Mouse (Mus musculus) MEL (cell line): Measurements from ENCODE around the gene Ppp1r7. TPM values are rescaled to one million over a fixed set of nuclear protein-coding genes. Genes with fewer than 3 reads are reported as not detected.

Experiments used
- DNase-seq: peaks from one replicate; pipeline ENCODE4 v3.0.0; 2011; ENCODE audit warnings: low read depth, low spot score
- H3K27ac ChIP-seq: 2 replicates; pipeline ENCODE4 v1.5.1; 2012; ENCODE audit warnings: low read depth, mild to moderate bottlenecking, control low read depth, low read length, moderate library complexity; ENCODE audit not compliant: control insufficient read depth
- H3K27me3 ChIP-seq, 2 experiments: fragments of 150-350 bp in 1 of 2; sonication (generic) in 1 of 2; 2 replicates each; pipeline ENCODE4 v1.6.1; 2012; ENCODE audit warnings: low read length in 2 of 2, mild to moderate bottlenecking in 2 of 2, improper control_type of control experiment in 1 of 2, moderate library complexity in 1 of 2; ENCODE audit not compliant: insufficient read depth in 2 of 2, control insufficient read depth in 1 of 2
- H3K36me3 ChIP-seq, 2 experiments: 2 replicates each; pipeline ENCODE4 v1.6.1; 2012 to 2014; ENCODE audit warnings: low read length in 2 of 2, improper control_type of control experiment in 1 of 2, inconsistent platforms in 1 of 2, mild to moderate bottlenecking in 1 of 2; ENCODE audit not compliant: insufficient read depth in 2 of 2, control insufficient read depth in 1 of 2
- H3K4me1 ChIP-seq, 2 experiments: fragments of 150-350 bp in 1 of 2; sonication (generic) in 1 of 2; 2 replicates each; pipeline ENCODE4 v1.6.1; 2012; ENCODE audit warnings: low read length in 2 of 2, improper control_type of control experiment in 1 of 2, mild to moderate bottlenecking in 1 of 2; ENCODE audit not compliant: insufficient read depth in 2 of 2, control insufficient read depth in 1 of 2
- H3K4me3 ChIP-seq, 2 experiments: fragments of 150-350 bp in 1 of 2; sonication (generic) in 1 of 2; 2 replicates each; pipeline ENCODE4 v1.5.1; 2012; ENCODE audit warnings: low read depth in 2 of 2, low read length in 2 of 2, mild to moderate bottlenecking in 2 of 2, moderate library complexity in 2 of 2, control low read depth in 1 of 2, improper control_type of control experiment in 1 of 2; ENCODE audit not compliant: control insufficient read depth in 1 of 2, insufficient read depth in 1 of 2
- H3K79me2 ChIP-seq: 2 replicates; pipeline ENCODE4 v1.6.1; 2012; ENCODE audit warnings: mild to moderate bottlenecking, low read length, moderate library complexity; ENCODE audit not compliant: control insufficient read depth, poor library complexity, insufficient read depth
- H3K9ac ChIP-seq: 2 replicates; pipeline ENCODE4 v1.6.1; 2012; ENCODE audit warnings: low read depth, mild to moderate bottlenecking, control low read depth, low read length, moderate library complexity; ENCODE audit not compliant: control insufficient read depth, poor library complexity, severe bottlenecking
- H3K9me3 ChIP-seq: fragments of 150-350 bp; sonication (generic); replicated peaks from 2 replicates; pipeline ENCODE4 v1.6.1; 2012; ENCODE audit warnings: mild to moderate bottlenecking, low read length, improper control_type of control experiment, moderate library complexity; ENCODE audit not compliant: insufficient read depth
- CTCF ChIP-seq, 3 experiments: IDR thresholded peaks in 2 of 3; conservative IDR thresholded peaks in 1 of 3; 2 replicates each; pipeline ENCODE4 v1.5.1; 2011 to 2012; ENCODE audit warnings: low read length in 3 of 3, low read depth in 2 of 3, mild to moderate bottlenecking in 2 of 3, improper control_type of control experiment in 1 of 3, inconsistent platforms in 1 of 3, mixed read lengths in 1 of 3, moderate library complexity in 1 of 3; ENCODE audit not compliant: control insufficient read depth in 1 of 3, insufficient read depth in 1 of 3, poor library complexity in 1 of 3, severe bottlenecking in 1 of 3
- ELF1 ChIP-seq: IDR thresholded peaks from 2 replicates; pipeline ENCODE4 v1.6.1; 2014; ENCODE audit warnings: low read depth, mild to moderate bottlenecking, inconsistent platforms, low read length, improper control_type of control experiment, moderate library complexity
- EP300 ChIP-seq, 2 experiments: IDR thresholded peaks; 2 replicates each; pipeline ENCODE4 v1.6.1; 2011; ENCODE audit warnings: improper control_type of control experiment in 2 of 2, low read length in 2 of 2, low read depth in 1 of 2, mild to moderate bottlenecking in 1 of 2
- ETS1 ChIP-seq: IDR thresholded peaks from 2 replicates; pipeline ENCODE4 v1.6.1; 2012; ENCODE audit warnings: low read depth, mild to moderate bottlenecking, inconsistent platforms, low read length, improper control_type of control experiment, moderate library complexity
- GABPA ChIP-seq: IDR thresholded peaks from 2 replicates; pipeline ENCODE4 v1.6.1; 2012; ENCODE audit warnings: low read depth, mild to moderate bottlenecking, inconsistent platforms, low read length, improper control_type of control experiment, moderate library complexity
- MXI1 ChIP-seq: IDR thresholded peaks from 2 replicates; pipeline ENCODE4 v1.6.1; 2011; ENCODE audit warnings: mild to moderate bottlenecking, low read depth, low read length, improper control_type of control experiment
- MYC ChIP-seq: IDR thresholded peaks from 2 replicates; pipeline ENCODE4 v1.6.1; 2011; ENCODE audit warnings: low read depth, mild to moderate bottlenecking, low read length, improper control_type of control experiment, moderate library complexity
- POLR2A ChIP-seq, 2 experiments: IDR thresholded peaks; 2 replicates each; pipeline ENCODE4 v1.6.1; 2011 to 2012; ENCODE audit warnings: low read length in 2 of 2, mild to moderate bottlenecking in 2 of 2, control low read depth in 1 of 2, improper control_type of control experiment in 1 of 2, low read depth in 1 of 2, moderate library complexity in 1 of 2; ENCODE audit not compliant: control insufficient read depth in 1 of 2, insufficient read depth in 1 of 2, poor library complexity in 1 of 2
- POLR2AphosphoS2 ChIP-seq: IDR thresholded peaks from 2 replicates; pipeline ENCODE4 v1.6.1; 2011; ENCODE audit warnings: low read length, improper control_type of control experiment
- POLR2AphosphoS5 ChIP-seq: IDR thresholded peaks from 2 replicates; pipeline ENCODE4 v1.6.1; 2012; ENCODE audit warnings: low read depth, borderline replicate concordance, mild to moderate bottlenecking, inconsistent platforms, low read length, moderate library complexity, mixed read lengths
- RAD21 ChIP-seq: IDR thresholded peaks from 2 replicates; pipeline ENCODE4 v1.6.1; 2011; ENCODE audit warnings: mild to moderate bottlenecking, low read depth, low read length, improper control_type of control experiment
- RCOR1 ChIP-seq: IDR thresholded peaks from 2 replicates; pipeline ENCODE4 v1.6.1; 2012; ENCODE audit warnings: low read depth, mild to moderate bottlenecking, inconsistent platforms, low read length, improper control_type of control experiment
- SIN3A ChIP-seq: IDR thresholded peaks from 2 replicates; pipeline ENCODE4 v1.6.1; 2012; ENCODE audit warnings: low read length, improper control_type of control experiment, inconsistent platforms
- SMC3 ChIP-seq: IDR thresholded peaks from 2 replicates; pipeline ENCODE4 v1.6.1; 2011; ENCODE audit warnings: low read depth, low read length, improper control_type of control experiment
- TAL1 ChIP-seq: IDR thresholded peaks from 2 replicates; pipeline ENCODE4 v1.6.1; 2012; ENCODE audit warnings: mild to moderate bottlenecking, inconsistent platforms, low read length, moderate library complexity, mixed read lengths
- UBTF ChIP-seq: IDR thresholded peaks from 2 replicates; pipeline ENCODE4 v1.6.1; 2012; ENCODE audit warnings: low read depth, mild to moderate bottlenecking, inconsistent platforms, low read length, improper control_type of control experiment, moderate library complexity, borderline replicate concordance; ENCODE audit not compliant: insufficient read depth
- ZKSCAN1 ChIP-seq: IDR thresholded peaks from 2 replicates; pipeline ENCODE4 v1.6.1; 2012; ENCODE audit warnings: low read depth, mild to moderate bottlenecking, inconsistent platforms, low read length, improper control_type of control experiment, moderate library complexity
- polyA plus RNA-seq, 2 experiments: library from polyadenylated mRNA; stranded (reverse) in 1 of 2; unstranded in 1 of 2; fragments of >175 nt in 1 of 2; fragments of >200 nt in 1 of 2; gene quantifications; 2 replicates each; pipeline versions ENCODE4 v1.2.1 to v1.2.4; 2012; ENCODE audit warnings: low replicate concordance in 2 of 2, low read depth in 1 of 2; ENCODE audit not compliant: insufficient read length in 2 of 2, insufficient read depth in 1 of 2, missing spikeins in 1 of 2
- total RNA-seq: library from RNA; depleted of rRNA; stranded (reverse); fragments of 300-350 nt; gene quantifications from 2 replicates; pipeline ENCODE4 v1.2.3, GENCODE M21; 2012

Ppp1r7 gene
- total and polyA plus RNA-seq, 3 experiments = 36.6 to 131 (median 74.9) TPM

DNA sequence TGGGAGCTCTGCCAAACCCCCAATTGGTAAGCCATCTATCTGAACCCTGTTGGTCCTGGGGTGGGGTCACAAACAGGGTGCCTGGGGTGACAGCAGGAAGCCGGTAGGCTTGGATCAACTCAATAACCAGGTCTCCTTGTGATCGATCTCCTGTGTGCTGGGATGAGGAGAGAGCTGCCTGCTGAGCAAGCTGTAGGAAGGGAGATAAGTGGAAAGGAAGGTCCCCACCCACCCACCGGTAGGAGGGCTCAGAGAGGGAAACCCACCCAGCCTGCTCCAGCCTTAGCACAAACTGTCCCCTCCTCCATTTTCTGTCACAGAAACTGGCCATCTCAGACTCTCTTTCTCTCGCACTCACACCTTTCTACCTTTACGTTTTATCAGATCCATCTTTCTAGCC lies 34.7 kb downstream of the Ppp1r7 start:
- H3K4me1 ChIP-seq = peaks cover 5 to 12% of the 10 kb centered on the region in 2 experiments
- TF ChIP-seq EP300 (IDR thresholded peaks at IDR 0.05; ENCODE audit: low read depth in 1 of 2, low read length in 2 of 2) = peak in 1 of 2 experiments; percentile 35; a peak in 2 of 4 replicates
- no peak for TF ChIP-seq ETS1
- peak; percentile 38; the same call in 1 of the 2 replicates for TF ChIP-seq TAL1
- no peak for TF ChIP-seq POLR2AphosphoS2

DNA sequence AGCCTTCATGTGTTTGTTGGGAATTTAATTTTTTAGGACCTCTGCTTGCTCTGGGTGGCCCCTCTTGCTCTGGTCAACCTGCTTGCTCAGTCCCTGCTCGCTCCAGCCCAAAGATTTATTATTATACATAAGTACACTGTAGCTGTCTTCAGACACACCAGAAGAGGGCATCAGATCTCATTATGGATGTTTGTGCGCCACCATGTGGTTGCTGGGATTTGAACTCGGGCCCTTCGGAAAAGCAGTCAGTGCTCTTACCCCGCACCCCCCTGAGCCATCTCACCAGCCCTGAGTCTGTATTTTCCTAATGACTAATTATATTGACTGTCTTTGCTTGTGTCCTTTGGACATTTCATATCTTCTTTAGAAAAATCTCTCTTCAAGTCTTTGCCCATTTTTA lies 36.5 kb downstream of the Ppp1r7 start:
- Histone ChIP-seq H3K9me3 (no peaks in the 10 kb centered on the region), H3K27ac (no peak overlapping the region), H3K4me3 (no peak overlapping the region), H3K36me3 (peaks cover 0 to 8% of the 10 kb centered on the region in 2 experiments; a peak in 2 of 4 replicates), H3K9ac (no peak overlapping the region), H3K27me3 (no peaks in the 10 kb centered on the region), H3K4me1 (peaks cover 5 to 12% of the 10 kb centered on the region in 2 experiments), H3K79me2 (no peaks in the 10 kb centered on the region)
- TF ChIP-seq CTCF (IDR thresholded peaks at IDR 0.05 in 2 of 3, conservative IDR thresholded peaks at IDR 0.05 in 1 of 3; ENCODE audit: control insufficient read depth in 1 of 3, insufficient read depth in 1 of 3, low read depth in 2 of 3, low read length in 3 of 3, poor library complexity in 1 of 3, severe bottlenecking in 1 of 3) = peak; percentile 11 to 68 (median 49); a peak in 4 of 6 replicates
- no peak for TF ChIP-seq SIN3A
- no peak for TF ChIP-seq TAL1
- no peak for TF ChIP-seq ELF1
- no peak for TF ChIP-seq MXI1
- TF ChIP-seq SMC3 = peak; percentile 40
- peak; percentile 12; the same call in 1 of the 2 replicates for TF ChIP-seq RAD21
- DNase-seq = no peak

More for the DNA sequence above, 34.7 kb downstream of the Ppp1r7 start:
- no peak overlapping the region for H3K27ac ChIP-seq
- DNase-seq = peak; percentile 52
- no peaks in the 10 kb centered on the region for H3K27me3 ChIP-seq
- H3K9ac ChIP-seq = no peak overlapping the region
- no peaks in the 10 kb centered on the region for H3K9me3 ChIP-seq
- peaks cover 0 to 8% of the 10 kb centered on the region in 2 experiments; a peak in 2 of 4 replicates for H3K36me3 ChIP-seq
- no peak overlapping the region for H3K4me3 ChIP-seq
- H3K79me2 ChIP-seq = no peaks in the 10 kb centered on the region

DNA sequence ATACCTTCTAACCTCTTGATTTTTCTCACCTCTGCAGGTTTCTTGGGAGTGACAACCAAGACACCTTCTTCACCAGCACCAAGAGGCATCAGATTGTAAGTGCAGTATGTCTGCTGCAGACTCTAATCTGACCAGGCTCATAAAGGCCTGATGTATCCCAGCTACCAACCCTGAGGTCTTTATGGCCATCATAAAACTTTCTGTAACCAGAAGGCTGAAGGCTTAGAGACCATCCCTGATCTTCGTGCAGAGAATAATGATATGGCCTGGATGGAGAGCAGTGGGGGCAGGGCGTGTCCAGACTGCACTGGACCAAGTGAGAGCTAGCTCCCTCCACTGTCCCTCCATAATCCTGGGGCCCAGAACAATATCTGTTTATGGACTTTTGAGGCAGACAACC lies 44.5 kb downstream of the Ppp1r7 start:
- H3K36me3 ChIP-seq = no peaks in the 10 kb centered on the region
- 0 out of 4 replicates have a peak, but pooled peaks cover 0 to 1% of the 10 kb centered on the region in 2 experiments for H3K27me3 ChIP-seq
- no peaks in the 10 kb centered on the region for H3K79me2 ChIP-seq
- H3K4me1 ChIP-seq = no peaks in the 10 kb centered on the region
- TF ChIP-seq ZKSCAN1 = no peak
- TF ChIP-seq MYC = no peak
- no peak for TF ChIP-seq CTCF (IDR thresholded peaks at IDR 0.05 in 2 of 3, conservative IDR thresholded peaks at IDR 0.05 in 1 of 3; ENCODE audit: control insufficient read depth in 1 of 3, insufficient read depth in 1 of 3, low read depth in 2 of 3, low read length in 3 of 3, poor library complexity in 1 of 3, severe bottlenecking in 1 of 3)
- TF ChIP-seq GABPA = no peak
- no peak for TF ChIP-seq UBTF
- TF ChIP-seq RCOR1 = no peak
- TF ChIP-seq POLR2A (IDR thresholded peaks at IDR 0.05; ENCODE audit: control insufficient read depth in 1 of 2, insufficient read depth in 1 of 2, low read depth in 1 of 2, low read length in 2 of 2, poor library complexity in 1 of 2) = no peak
- TF ChIP-seq POLR2AphosphoS5 = no peak
- no peak for TF ChIP-seq TAL1
- no peaks in the 10 kb centered on the region for H3K9me3 ChIP-seq
- no peak overlapping the region for H3K27ac ChIP-seq
- DNase-seq = no peak
- no peak overlapping the region for H3K9ac ChIP-seq
- no peak overlapping the region for H3K4me3 ChIP-seq
